Mouse (Mus musculus) heart, adult 9 months (tissue): Measurements from ENCODE around the gene Eda.

ENCODE experiments used
- DNase-seq, 2 experiments: peaks; one replicate each; pipeline ENCODE4 v3.0.0; 2022; ENCODE audit warnings: low spot score in 2 of 2

The Eda gene

DNA sequence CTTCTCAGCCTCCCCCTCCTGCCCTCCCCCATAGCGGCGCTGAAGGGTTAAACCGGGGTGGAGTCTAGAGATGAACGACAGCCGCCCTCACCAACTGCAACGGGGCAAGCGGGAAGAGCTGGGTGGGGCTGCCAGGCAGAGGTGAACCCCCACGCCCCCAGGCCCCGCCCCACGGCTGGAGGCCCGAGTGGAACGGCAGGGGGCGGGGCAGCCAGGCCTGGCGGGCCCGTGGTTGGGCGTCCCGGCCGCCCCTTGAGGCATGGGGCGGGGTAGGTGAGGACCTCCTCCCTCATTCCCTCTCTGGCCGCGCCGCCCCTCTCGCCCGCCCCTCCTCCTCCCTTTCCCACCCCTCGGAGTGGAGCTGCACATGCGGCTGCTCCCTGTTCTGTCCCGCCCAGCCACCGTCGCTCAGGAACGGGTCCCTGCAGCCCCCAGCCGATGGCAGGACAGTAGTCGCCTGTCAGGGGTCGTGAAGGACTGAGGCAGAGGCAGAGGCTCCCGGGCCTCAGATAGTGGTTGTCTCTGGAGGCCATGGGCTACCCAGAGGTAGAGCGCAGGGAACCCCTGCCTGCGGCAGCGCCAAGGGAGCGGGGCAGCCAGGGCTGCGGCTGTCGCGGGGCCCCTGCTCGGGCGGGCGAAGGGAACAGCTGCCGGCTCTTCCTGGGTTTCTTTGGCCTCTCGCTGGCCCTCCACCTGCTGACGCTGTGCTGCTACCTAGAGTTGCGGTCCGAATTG is at the start of gene Eda:
Gene Eda, plus strand, starts transcription at position 357 of the 735 bp plus-strand sequence.
- peak; percentile 83 to 84 for DNase-seq

DNA sequence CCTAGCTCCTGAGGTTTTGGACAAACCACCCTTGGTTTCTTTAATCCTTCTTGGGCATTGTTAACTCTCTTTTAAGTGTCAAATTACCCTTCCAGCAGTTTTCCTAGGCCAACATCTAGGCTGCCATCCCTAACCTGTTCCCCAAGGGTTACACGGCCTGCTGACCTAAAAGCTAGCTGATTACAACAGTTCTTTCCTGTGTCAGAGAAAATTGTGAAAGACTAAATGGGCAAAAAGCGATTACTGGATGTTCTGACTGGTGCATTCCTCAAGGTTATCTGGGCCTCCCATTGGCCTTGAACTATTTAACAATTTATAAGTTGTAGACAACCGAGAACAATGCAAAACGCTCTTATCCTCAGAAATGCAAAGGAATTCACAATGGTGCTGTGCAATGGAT is 14.4 kb upstream of the Eda start:
- DNase-seq, result no peak

DNA sequence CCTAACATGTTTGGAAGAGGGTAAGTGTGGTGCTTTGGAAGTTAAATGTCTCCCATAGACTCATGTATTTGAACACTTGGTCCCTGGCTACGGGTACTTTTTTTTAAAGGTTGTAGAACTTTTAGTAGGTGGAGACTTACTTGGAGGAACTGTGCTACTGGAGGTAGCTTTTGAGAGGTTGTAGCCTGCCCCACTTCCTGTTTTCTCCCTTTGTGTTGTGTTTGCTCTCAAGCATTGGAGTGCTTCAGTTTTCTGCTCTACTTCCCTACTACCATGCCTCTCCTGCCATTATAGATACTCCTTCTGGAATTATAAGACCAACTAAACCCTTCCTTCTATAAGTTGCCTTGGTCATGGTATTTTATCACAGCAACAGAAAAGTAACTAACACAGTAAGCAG is 5.3 kb upstream of the Eda start:
- DNase-seq, result no peak

DNA sequence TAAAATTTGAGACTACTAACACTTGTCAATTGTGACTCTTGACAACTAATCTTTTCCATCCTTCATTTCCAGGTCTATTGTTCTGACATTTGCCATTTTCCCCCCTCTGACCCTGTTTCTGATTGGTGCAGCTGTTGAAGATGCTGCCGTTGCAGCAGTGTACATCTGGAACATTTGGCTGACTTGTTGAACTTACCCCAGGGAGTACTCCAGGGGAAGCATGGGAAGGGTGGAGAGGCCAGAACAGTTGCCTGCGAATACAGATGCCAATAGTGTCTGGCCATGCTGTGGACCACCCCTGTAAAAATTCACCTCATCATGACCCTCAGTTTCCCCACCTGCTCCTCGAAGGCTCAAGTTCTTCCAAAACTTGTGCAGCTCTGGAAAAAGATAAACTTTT is 1.0 kb upstream of the Eda start:
- DNase-seq, result peak; percentile 51 to 57

GRCm38 (mm10) chrX:99974803-99975202 is 603 bp upstream of the Eda start:
- DNase-seq, result no peak

- peak; percentile 3 to 14 for DNase-seq
These were observed 849 bp downstream of the Eda start for GRCm38 (mm10) chrX:99975985-99976924.

- DNase-seq, result no peak
These were observed 2.9 kb downstream of the Eda start for GRCm38 (mm10) chrX:99978354-99978753.

DNA sequence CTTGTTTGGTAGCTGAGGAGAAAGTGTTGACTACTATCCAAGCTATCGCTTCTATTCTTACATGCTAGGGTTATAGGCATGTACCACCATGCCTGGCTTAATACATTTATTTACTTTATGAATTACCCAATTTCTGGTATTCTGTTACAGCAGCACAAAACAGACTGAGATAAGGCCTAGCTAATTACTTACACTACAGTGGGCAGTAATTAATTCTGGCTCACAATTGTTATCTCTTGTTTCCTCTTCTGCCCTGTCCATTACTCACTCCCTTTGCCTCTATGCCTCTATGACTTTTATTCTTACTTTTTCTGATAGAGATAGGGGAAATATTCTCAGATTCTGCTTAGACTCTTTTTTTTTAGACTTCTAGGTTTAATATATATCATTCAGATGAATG is 18.0 kb downstream of the Eda start:
- DNase-seq, result no peak

GRCm38 (mm10) chrX:99999342-99999741 is 23.9 kb downstream of the Eda start:
- DNase-seq, result no peak

GRCm38 (mm10) chrX:100118362-100118761 is 143.0 kb downstream of the Eda start:
- no peak for DNase-seq

DNA sequence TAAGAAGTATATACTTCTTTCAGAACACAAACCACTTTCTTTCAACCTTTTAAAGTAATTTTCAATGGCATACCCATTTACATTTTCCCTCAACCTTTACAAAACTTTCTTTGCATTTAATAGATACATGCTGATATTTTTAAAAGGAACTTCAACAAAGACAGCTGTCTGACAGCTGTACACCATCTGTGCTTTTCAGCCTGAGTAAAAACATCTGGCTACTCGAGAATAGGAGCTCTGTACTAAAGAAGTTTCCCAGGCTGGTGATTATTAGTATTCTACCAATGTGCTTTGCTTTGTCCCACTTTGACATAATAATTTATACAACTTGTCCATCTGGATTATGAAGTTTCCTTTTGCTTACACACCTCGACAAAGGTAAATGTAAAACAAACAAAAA is 219.9 kb downstream of the Eda start:
- DNase-seq, result peak; percentile 3 to 24

DNA sequence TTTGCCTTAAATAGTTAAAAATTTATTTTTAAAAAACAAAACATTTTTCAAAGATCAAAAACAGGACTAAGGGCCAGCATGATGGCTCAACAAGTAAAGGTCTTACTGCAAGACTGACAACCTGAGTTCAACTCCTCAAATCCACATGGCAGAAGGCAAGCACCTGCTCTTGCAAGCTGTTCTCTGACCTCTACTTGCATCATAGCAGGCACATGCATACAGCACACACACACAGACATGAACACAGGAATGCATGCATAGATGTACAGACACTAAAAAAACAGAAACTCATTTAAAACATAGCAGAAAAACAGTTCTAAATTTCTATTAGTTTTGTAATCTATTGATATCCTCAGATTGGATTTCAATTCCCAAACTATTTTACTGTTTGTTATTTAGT is 338.2 kb downstream of the Eda start:
- DNase-seq, result no peak

GRCm38 (mm10) chrX:100314172-100314902 is 338.9 kb downstream of the Eda start:
- DNase-seq, result no peak

GRCm38 (mm10) chrX:100340687-100341086 is 365.3 kb downstream of the Eda start:
- no peak for DNase-seq

DNA sequence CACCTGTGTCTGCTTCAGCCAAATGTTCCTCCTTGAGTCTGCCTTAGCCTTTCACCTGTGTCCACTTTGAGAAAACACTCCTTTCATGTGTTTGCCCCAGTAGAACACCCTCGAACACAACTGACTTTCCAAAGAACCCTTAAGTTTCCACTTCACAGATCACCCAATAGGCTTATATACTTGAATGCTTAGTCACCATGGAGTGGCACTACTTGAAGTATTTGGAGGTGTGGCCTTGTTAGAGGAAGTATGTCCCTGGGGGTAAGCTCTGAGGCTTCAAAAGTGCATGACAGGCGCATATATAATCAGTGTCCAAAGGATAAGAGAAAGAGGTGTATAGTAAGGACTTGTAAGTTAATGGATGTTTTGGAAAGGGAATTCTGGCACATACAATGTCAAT is 369.0 kb downstream of the Eda start:
- no peak for DNase-seq

DNA sequence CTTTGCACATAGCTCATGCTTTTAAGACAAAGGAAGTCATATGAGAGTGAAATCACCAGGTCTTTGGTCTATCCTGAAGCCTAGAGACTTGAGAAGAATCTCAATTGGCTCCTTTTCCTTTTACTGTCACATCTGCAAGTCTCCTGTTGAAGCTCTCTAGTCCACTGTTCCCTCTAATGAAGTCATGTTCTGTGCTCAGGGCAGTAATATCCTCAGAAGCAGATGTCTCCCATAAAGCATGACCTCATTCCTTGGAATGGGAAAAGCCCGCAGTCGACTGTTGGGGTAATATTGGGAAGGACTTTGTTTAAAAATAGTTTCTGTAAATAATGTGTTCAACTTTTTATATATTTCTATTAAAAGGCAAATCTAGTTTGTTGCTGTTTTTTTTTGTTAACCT is 381.6 kb downstream of the Eda start:
- DNase-seq, result peak; percentile 3 to 5

- no peak for DNase-seq
These were observed 414.5 kb downstream of the Eda start for GRCm38 (mm10) chrX:100389887-100390286.

- DNase-seq, result no peak
These were observed 416.9 kb downstream of the Eda start for GRCm38 (mm10) chrX:100392304-100392703.

GRCm38 (mm10) chrX:100394223-100394861 is 418.9 kb downstream of the Eda start:
- no peak for DNase-seq

GRCm38 (mm10) chrX:100395026-100395425 is 419.6 kb downstream of the Eda start:
- DNase-seq, result no peak

- no peak for DNase-seq
These were observed 425.5 kb downstream of the Eda start for GRCm38 (mm10) chrX:100400900-100401299.

DNA sequence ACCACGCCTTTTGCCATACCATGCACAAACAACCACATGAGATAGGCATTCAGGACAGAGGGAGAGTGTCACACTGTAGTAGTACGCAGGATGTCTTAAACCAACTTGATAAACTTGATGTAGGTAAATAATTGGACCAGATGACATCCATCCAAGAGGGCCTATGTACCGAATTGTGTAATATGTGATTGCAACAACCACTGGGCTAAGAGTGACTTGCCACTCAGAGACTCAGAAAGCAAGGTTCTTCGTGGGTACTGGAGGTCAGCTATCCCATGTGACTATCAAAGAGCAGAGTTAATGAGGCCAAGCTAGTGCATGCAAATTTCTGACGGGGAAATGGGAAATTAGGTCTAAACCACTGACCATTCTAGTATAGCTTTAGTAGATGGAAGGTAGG is 426.3 kb downstream of the Eda start:
- DNase-seq, result no peak
